Mouse (Mus musculus) lung, adult 18-20 months (tissue): Measurements from ENCODE around the gene Olfr1377.
"Not testable (repeated sequence)": the region's sequence is repeated elsewhere in the genome, so short reads cannot be mapped to it uniquely, and the experiment has no call there.

Source experiments
- DNase-seq, 2 experiments: peaks; one replicate each; pipeline ENCODE4 v3.0.0; 2022; ENCODE audit warnings: mixed read lengths in 2 of 2

Gene Olfr1377

GRCm38 (mm10) chr11:50981667-50982066 lies at the start of gene Olfr1377:
TSS of gene Olfr1377 (plus strand) at chr11:50981967.
- DNase-seq, result no peak

GRCm38 (mm10) chr11:50932040-50932439 lies 49.7 kb upstream of the Olfr1377 start:
- DNase-seq, result no peak

DNA sequence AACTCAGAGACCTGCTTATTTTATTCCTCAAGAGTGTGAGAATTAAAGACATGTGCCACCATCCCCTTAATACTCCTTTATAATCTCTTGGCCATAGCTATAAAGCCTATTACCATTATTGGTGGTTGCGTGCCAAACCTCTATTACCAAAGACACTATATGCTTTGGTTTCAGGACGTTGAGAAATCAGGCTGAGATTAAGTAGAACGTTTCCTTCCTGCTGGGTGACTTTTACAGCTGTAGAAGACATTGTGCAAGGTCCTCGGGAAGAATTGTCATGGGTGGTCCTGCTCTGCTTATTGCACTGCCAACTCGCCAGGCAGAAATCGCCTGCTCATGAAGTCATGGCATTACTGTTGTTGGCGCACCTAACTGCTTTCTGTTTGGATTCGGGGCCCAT lies 43.3 kb upstream of the Olfr1377 start:
- DNase-seq, result no peak

- DNase-seq, result peak in 1 of 2 experiments; percentile 10
These were observed 42.0 kb upstream of the Olfr1377 start for GRCm38 (mm10) chr11:50939621-50940366.

DNA sequence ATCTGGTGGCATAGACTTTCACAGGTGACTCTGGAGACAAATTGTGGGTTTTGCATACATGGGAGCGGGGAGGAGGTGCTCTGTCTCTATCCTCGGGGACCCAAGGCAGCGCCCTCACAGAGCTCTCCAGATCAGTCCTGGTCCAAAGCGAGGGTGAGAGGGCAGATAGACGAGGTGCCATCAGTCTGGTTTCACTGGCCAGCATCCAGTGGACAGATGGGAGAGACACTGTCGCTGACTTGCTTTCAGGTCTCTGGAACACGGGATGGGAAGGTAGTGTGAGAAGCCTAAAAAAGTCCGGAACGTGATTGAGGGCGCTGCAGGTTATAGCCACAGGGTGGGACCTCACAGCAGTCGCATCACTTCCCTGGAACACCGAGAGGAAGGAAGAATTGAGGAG lies 39.4 kb upstream of the Olfr1377 start:
- no peak for DNase-seq

DNA sequence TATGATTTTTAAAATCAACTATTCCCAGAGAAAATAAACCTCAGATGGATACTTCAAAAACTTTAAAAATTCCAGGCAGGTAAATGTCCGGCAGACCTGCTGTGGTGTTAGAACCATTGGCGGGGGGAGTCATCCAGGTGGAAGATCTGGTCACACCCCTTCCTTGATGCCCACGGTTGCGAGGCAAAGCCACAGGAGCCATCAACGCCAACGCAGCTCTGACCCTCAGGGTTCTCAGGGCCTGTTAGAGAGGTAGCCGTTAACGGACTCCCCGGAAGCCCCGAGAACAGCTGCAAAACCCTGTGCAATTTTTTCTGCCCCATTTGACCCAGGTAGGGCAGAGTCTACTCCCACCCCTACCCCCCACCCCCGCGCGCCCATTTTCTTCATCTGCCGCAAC lies 38.3 kb upstream of the Olfr1377 start, which contains the start of gene 4933414I15Rik:
Gene 4933414I15Rik, minus strand, starts transcription at position 260 of the 400 bp plus-strand sequence.
- no peak for DNase-seq

DNA sequence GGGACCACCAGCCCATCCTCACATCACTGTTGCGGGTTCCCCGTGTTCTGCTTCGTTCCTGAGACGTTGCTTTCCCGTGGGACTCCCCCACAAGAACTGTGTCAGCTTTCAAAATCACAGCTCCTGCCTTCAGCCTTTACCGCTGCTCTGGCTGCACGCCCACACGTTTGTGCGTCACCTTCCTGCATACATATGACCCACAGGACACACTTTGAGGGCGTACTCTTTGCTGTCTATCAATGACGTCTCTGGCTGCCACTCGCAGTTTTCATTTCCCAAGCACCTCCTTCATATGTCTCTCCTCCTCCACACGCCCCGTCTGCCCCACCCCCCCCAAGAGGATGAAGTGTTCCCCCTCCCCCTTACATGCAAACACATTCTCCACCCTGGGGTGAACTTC lies 29.5 kb upstream of the Olfr1377 start:
- peak; percentile 18 to 59 for DNase-seq

- no peak for DNase-seq
These were observed 28.1 kb upstream of the Olfr1377 start, which contains the start of gene Prop1 for GRCm38 (mm10) chr11:50953665-50954064. TSS of gene Prop1 (minus strand) at chr11:50953765.

- DNase-seq, result peak in 1 of 2 experiments; percentile 6
These were observed 16.9 kb upstream of the Olfr1377 start for GRCm38 (mm10) chr11:50964886-50965285.

- no peak for DNase-seq
These were observed 15.5 kb upstream of the Olfr1377 start, which contains the start of gene Olfr1378 for GRCm38 (mm10) chr11:50966230-50966629. TSS of gene Olfr1378 (plus strand) at chr11:50966530.

DNA sequence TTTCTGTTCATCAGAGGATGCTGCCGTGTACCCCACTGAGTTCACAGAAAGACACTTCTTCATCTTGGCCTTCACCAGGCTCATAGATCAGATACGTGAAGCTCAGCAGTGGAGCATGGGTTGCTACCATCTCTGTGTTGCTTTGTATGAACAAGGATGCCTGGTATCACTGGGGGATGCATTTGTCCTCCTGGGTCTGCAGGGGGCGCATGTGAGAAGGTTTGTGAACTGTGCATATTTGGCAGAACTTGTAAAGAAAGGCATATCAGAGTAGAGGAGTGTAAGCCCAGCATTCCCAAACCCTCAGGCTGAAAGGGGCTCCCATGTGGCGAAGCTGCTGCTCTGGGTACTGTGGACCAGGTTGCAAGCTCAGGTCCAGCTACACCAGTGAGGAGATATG lies 4.6 kb upstream of the Olfr1377 start:
- DNase-seq, result no peak

GRCm38 (mm10) chr11:51003296-51003695 lies 21.5 kb downstream of the Olfr1377 start, which contains the start of gene Olfr51:
TSS of gene Olfr51 (plus strand) at chr11:51003596.
- no peak for DNase-seq

- peak in 1 of 2 experiments; percentile 16 for DNase-seq
These were observed 30.1 kb downstream of the Olfr1377 start for GRCm38 (mm10) chr11:51011821-51012220.

DNA sequence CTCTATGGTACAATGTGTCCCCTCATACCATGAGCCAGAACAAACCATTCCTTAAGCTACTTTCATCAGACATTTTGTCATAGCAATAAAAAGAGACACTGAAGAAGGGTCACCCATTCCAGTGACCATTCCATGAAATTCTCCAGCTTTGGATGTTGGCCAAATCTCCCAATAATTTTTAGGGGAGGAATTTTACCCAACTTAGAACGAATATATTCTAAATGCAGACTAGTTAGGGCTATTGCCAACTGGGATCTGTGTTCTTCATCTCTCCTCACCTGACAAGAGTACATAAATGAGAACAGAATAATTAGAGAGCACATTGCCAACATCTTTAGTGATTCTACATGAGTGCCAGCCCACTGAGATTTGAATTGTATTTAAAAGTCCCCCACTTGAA lies 32.2 kb downstream of the Olfr1377 start, which contains the start of gene Olfr54:
Gene Olfr54, plus strand, starts transcription at position 301 of the 400 bp plus-strand sequence.
- DNase-seq, result no peak

DNA sequence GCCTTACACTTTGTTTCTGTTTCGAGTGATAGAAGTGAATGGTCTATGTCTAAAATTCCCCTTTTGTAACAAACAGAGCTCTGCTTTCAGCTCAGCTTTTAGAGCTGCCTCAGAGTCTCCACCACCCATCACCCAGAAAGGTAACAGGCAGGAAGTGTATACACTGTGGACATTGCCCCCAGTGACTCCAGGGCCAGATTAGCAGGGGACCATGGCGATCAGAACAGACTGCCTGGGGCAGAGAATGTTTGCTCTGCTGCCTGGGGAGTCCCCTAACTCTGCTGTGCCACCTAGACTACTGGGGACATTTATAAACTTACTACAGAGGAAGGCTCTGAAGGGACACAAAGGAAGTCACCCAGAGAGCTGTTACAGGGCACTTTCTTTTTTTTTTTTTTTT lies 34.6 kb downstream of the Olfr1377 start:
- DNase-seq, result no peak

DNA sequence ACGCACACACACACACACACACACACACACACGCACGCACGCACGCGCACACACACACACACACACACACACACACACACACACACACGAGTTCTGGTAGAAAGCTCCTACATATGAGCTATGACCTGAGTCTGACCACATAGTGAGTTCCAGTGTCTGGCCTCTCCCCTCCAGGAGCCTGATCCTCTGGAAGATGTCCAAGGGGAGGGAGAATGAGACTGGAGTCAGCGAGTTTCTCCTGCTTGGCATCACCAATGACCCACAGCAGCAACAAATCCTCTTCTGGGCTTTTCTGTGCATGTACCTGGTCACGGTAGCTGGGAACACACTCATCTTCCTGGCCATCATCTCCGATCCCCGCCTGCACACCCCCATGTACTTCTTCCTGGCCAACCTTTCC lies 45.0 kb downstream of the Olfr1377 start:
- DNase-seq, result not testable (repeated sequence)

DNA sequence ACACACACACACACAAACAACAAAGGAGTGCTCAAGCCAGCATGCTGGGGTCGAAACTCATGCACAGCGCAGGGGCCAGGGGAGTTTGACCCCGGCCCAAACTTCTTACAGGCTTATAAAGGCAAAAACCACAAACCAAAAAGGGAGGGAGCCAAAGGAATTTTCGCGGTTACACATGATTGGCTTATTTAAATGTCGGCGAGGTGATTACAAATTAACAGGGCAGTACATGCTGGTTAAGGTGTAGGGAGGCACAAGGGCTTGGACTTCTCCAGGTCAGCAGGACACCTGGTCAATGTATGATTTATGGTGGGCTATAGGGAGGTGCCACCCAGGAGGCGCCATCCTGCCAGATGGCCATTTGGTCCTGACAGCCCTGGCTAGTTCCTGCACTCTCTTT lies 47.6 kb downstream of the Olfr1377 start:
- DNase-seq, result not testable (repeated sequence)

DNA sequence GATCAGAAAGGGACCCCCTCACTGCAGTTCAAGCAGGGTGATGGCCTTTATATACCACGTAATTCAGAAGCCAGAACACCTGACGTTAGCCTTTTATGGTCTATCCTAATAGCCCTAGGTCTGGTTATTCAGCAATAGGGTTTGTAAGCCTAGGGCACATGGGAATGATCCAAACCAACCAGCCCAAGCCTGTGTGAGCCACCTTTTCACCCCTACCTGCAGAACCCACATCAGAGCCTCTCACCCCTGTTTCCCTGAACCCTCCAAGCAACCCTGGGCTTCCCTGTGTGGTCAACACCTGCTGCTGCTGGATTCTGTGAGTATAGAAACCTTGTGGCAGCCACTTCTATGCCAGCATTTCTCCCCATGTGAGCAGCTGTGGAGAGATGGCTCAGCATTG lies 48.5 kb downstream of the Olfr1377 start:
- no peak for DNase-seq

DNA sequence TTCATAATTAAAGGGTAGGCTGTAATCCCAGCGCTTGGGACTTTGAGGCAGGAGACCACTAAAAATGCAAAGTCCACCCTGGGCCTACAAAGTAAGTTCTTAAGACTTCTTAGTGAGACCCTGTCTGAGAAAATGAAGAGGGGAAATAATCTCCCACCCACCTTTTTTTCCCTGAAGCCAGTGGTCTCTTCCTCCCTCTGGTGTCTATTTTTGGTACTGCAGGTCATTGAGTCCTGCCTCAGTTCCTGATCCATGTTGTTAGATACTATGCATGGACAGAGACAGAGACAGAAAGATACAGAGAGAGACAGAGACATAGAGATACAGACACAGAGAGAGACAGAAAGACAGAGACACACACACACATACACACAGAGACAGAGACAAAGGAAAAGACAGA lies 51.1 kb downstream of the Olfr1377 start:
- peak in 1 of 2 experiments; percentile 3 for DNase-seq

DNA sequence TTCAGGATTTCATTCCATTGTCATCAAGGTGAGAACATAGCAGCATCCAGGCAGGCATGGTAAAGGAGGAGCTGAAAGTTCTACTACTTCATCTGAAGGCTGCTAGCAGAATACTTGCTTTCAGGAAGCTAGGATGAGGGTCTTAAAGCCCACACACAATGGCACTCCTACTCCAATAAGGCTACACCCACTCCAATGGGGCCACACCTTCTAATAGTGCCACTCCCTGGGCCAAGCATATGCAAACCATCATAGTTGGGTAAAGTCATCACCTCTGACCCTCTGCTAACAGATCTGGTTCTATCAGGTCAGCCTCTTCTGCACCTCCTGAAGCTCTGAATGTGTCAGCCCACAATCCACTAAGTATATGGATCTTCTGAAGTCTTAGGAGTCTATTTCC lies 52.4 kb downstream of the Olfr1377 start:
- not testable (repeated sequence) for DNase-seq

- DNase-seq, result no peak
These were observed 54.2 kb downstream of the Olfr1377 start for GRCm38 (mm10) chr11:51035951-51036350.
